Comparison of ENCODE assay signal across 8 mouse cellular contexts in genomic region chr13:44622661-44623355, GRCm38 (mm10).
DNase-seq lines count a peak whose midpoint lies in the region.

No protein-coding gene starts in this region.

- peak; percentile 29 to 42 for DNase-seq in right cerebral cortex, postnatal 10 days (ENCODE audit: low spot score in 2 of 2)
- no peak for DNase-seq in right cerebral cortex, postnatal 14 days
- no peak for DNase-seq in embryonic facial prominence, embryonic 10.5 days (ENCODE audit: low spot score)
- peak; percentile 92 for DNase-seq in kidney, adult 11 months
- DNase-seq in lung, postnatal 36 days = peak; percentile 57
- DNase-seq in embryo, embryonic 10 days (ENCODE audit: low spot score) = no peak
- no peak for DNase-seq in thymus, adult 18-20 months
- DNase-seq in spleen, postnatal 4 days (ENCODE audit: low spot score in 2 of 2) = no peak

- H3K27ac ChIP-seq in embryonic facial prominence, embryonic 10.5 days (replicated peaks) = peak overlapping the region; percentile 30

- H3K36me3 ChIP-seq in embryonic facial prominence, embryonic 10.5 days (replicated peaks) = no peaks in the 10 kb centered on the region

- H3K9me3 ChIP-seq in embryonic facial prominence, embryonic 10.5 days = no peaks in the 10 kb centered on the region

- peaks cover 19% of the 10 kb centered on the region for H3K27me3 ChIP-seq in embryonic facial prominence, embryonic 10.5 days (replicated peaks; ENCODE audit: low read depth, poor library complexity, severe bottlenecking)

- no peak overlapping the region for H3K4me3 ChIP-seq in embryonic facial prominence, embryonic 10.5 days

- 41% methylated on average over 12 of the region's 12 CpGs for WGBS in embryonic facial prominence, embryonic 10.5 days

- peaks cover 27% of the 10 kb centered on the region for H3K4me1 ChIP-seq in embryonic facial prominence, embryonic 10.5 days

Comparison
In these comparisons a context has a peak if more than half of its experiments do, and no peak if none do; other contexts are left out.
1. DNase-seq: peak in right cerebral cortex, postnatal 10 days (2 of 2), kidney, adult 11 months (single experiment) and lung, postnatal 36 days (single experiment); none in right cerebral cortex, postnatal 14 days (single experiment), embryonic facial prominence, embryonic 10.5 days (single experiment), embryo, embryonic 10 days (single experiment), thymus, adult 18-20 months (0 of 2) and spleen, postnatal 4 days (0 of 2).